8 mouse cellular contexts compared by ENCODE assay signal in the genomic region with DNA sequence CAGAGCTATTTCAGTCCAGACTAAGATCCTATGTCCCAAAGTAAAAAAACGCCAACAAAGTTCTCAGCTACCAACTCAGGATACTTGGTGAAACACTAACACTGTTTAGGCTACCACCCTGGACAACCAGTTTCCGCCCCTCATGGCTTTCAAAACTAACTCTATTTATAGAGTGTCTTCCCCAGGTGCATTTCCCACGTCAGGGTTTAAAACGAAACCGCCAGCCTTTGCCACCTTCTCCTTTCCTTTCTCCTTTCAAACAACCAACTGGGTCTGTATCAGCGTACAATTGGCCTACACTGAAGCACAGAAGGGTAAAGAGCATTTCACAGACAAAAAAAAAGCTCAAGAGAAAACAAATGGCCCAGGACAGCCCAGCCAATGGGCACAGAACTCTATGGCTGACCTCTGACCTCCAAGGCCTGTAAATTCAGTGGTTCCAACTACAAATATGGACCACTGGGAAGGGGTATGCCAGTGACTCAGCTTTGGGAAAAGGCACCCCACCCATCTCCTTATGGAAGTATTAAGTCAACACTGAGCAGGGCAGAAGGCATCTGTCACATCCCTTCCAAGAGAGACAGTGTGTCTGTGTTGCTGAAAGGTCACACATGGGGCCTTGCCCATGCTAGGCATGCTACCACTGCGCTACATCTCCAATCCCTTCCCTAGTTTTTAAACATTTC. TPM values are rescaled to one million over a fixed set of nuclear protein-coding genes. Genes with fewer than 3 reads are reported as not detected.
DNase-seq lines count a peak whose midpoint lies in the region; ATAC-seq and TF ChIP-seq lines count a peak whose summit lies in the region.

No protein-coding gene starts in this region.

- no peak overlapping the region for H3K27ac ChIP-seq in kidney, embryonic 14.5 days (ENCODE audit: low read depth, low read length)
- no peak overlapping the region for H3K27ac ChIP-seq in embryonic facial prominence, embryonic 13.5 days
- no peak overlapping the region for H3K27ac ChIP-seq in intestine, postnatal 0 days (ENCODE audit: low read depth, low read length)

- no peaks in the 10 kb centered on the region for H3K27me3 ChIP-seq in kidney, embryonic 14.5 days (ENCODE audit: control insufficient read depth, insufficient read depth, low read length)
- peaks cover 13% of the 10 kb centered on the region; the same call in 1 of the 2 replicates for H3K27me3 ChIP-seq in embryonic facial prominence, embryonic 13.5 days
- H3K27me3 ChIP-seq in intestine, postnatal 0 days (replicated peaks; ENCODE audit: control insufficient read depth, insufficient read depth, low read length) = no peaks in the 10 kb centered on the region

- no peaks in the 10 kb centered on the region for H3K9me3 ChIP-seq in kidney, embryonic 14.5 days (ENCODE audit: control insufficient read depth, low read length)
- H3K9me3 ChIP-seq in embryonic facial prominence, embryonic 13.5 days = no peaks in the 10 kb centered on the region
- no peaks in the 10 kb centered on the region for H3K9me3 ChIP-seq in intestine, postnatal 0 days (ENCODE audit: control insufficient read depth)

- no peak for TF ChIP-seq CTCF in intestine, postnatal 0 days (IDR thresholded peaks at IDR 0.05; ENCODE audit: low read depth)

- peak overlapping the region; percentile 76 for H3K4me2 ChIP-seq in kidney, embryonic 14.5 days (replicated peaks; ENCODE audit: low read depth, low read length)
- H3K4me2 ChIP-seq in embryonic facial prominence, embryonic 13.5 days = peak overlapping the region; percentile 73
- H3K4me2 ChIP-seq in intestine, postnatal 0 days (replicated peaks; ENCODE audit: low read depth) = peak overlapping the region; percentile 82

- 54% methylated on average over 7 of the region's 7 CpGs for WGBS in kidney, embryonic 14.5 days
- WGBS in embryonic facial prominence, embryonic 13.5 days = 76% methylated on average over 7 of the region's 7 CpGs
- WGBS in intestine, postnatal 0 days = 72% methylated on average over 7 of the region's 7 CpGs

- no peaks in the 10 kb centered on the region for H3K36me3 ChIP-seq in kidney, embryonic 14.5 days (ENCODE audit: control insufficient read depth, insufficient read depth, low read length)
- H3K36me3 ChIP-seq in embryonic facial prominence, embryonic 13.5 days = no peaks in the 10 kb centered on the region
- H3K36me3 ChIP-seq in intestine, postnatal 0 days (ENCODE audit: control insufficient read depth, insufficient read depth) = no peaks in the 10 kb centered on the region

- no peak for ATAC-seq in kidney, embryonic 14.5 days (ENCODE audit: low FRiP score, low TSS enrichment)
- ATAC-seq in embryonic facial prominence, embryonic 13.5 days (ENCODE audit: insufficient number of reproducible peaks, insufficient read depth, low FRiP score, low TSS enrichment, low read depth) = no peak
- no peak for ATAC-seq in intestine, postnatal 0 days
- no peak for ATAC-seq in activated CD4-positive, CD25-positive, alpha-beta regulatory T cell, adult 4 months

- H3K4me3 ChIP-seq in kidney, embryonic 14.5 days (ENCODE audit: low read length) = peak overlapping the region; percentile 91
- H3K4me3 ChIP-seq in embryonic facial prominence, embryonic 13.5 days = peak overlapping the region; percentile 86
- peak overlapping the region; percentile 85; the same call in 1 of the 2 replicates for H3K4me3 ChIP-seq in intestine, postnatal 0 days (ENCODE audit: low read depth, low read length)

- H3K4me1 ChIP-seq in kidney, embryonic 14.5 days (ENCODE audit: control insufficient read depth, insufficient read depth, low read length) = peaks cover 56% of the 10 kb centered on the region
- peaks cover 56% of the 10 kb centered on the region for H3K4me1 ChIP-seq in embryonic facial prominence, embryonic 13.5 days
- peaks cover 7% of the 10 kb centered on the region for H3K4me1 ChIP-seq in intestine, postnatal 0 days (replicated peaks; ENCODE audit: control insufficient read depth, insufficient read depth, low read length)

- H3K9ac ChIP-seq in kidney, embryonic 14.5 days (ENCODE audit: low read depth, low read length) = peak overlapping the region; percentile 97; the same call in 1 of the 2 replicates
- H3K9ac ChIP-seq in embryonic facial prominence, embryonic 13.5 days = no peak overlapping the region
- H3K9ac ChIP-seq in intestine, postnatal 0 days (ENCODE audit: low read depth, low read length) = no peak overlapping the region

- no peak for DNase-seq in kidney, adult 9 months
- DNase-seq in neural tube, embryonic 10.5 days (ENCODE audit: extremely low spot score, low spot score) = peak; percentile 27
- no peak for DNase-seq in layer of hippocampus, postnatal 10 days (ENCODE audit: low spot score in 2 of 2)
- DNase-seq in adrenal gland, postnatal 4 days (ENCODE audit: low spot score in 2 of 2) = no peak

RNA-seq across cellular contexts. Expression of a gene that starts 2.8 kb away (rescaled TPM):
- polyA plus RNA-seq in kidney, embryonic 14.5 days (2014; fragmentation: Nextera tagmentation; extraction: Ambion mirVana) = 68.5 and 132 TPM in 2 replicates
- 121 TPM in 2 replicates for polyA plus RNA-seq in embryonic facial prominence, embryonic 13.5 days (2015; fragmentation: Nextera tagmentation; extraction: Ambion mirVana)
- polyA plus RNA-seq in intestine, postnatal 0 days (2015; fragmentation: Nextera tagmentation; extraction: Ambion mirVana) = 66.9 and 67.9 TPM in 2 replicates
- 10 to 100 TPM; 31.0 to 31.6 TPM for total RNA-seq in layer of hippocampus, postnatal 10 days (2021)
- 1 to 10 TPM; 4.5 to 8.8 TPM for polyA plus RNA-seq in activated CD4-positive, CD25-positive, alpha-beta regulatory T cell, adult 4 months (2017; shearing (Covaris generic))
- 10 to 100 TPM; 83.9 to 96.2 TPM for total RNA-seq in adrenal gland, postnatal 4 days (2021)
